Mouse (Mus musculus) liver, embryonic 14.5 days (tissue): ENCODE results near the gene Coch. TPM values are rescaled to one million over a fixed set of nuclear protein-coding genes. Genes with fewer than 3 reads are reported as not detected.
"Not testable (repeated sequence)": the region's sequence is repeated elsewhere in the genome, so short reads cannot be mapped to it uniquely, and the experiment has no call there.

Source experiments
- ATAC-seq: fragments of 200-750 bp; cut with Nextera tagmentation; 2 replicates; pipeline ENCODE4 v1.8.0; 2017; ENCODE audit warnings: moderate number of reproducible peaks, mild to moderate bottlenecking, moderate library complexity; ENCODE audit not compliant: insufficient read depth
- DNase-seq, 3 experiments: peaks; one replicate each; pipeline ENCODE4 v3.0.0-alpha.2; 2012 to 2013; ENCODE audit warnings: low read depth in 3 of 3, low spot score in 3 of 3
- H3K27ac ChIP-seq: fragments of 300-500 bp; sonication (generic); 2 replicates; pipeline ENCODE4 v1.5.1; 2014; ENCODE audit warnings: moderate library complexity, mild to moderate bottlenecking, control low read depth, inconsistent platforms
- H3K27me3 ChIP-seq: fragments of 300-500 bp; sonication (generic); 2 replicates; pipeline ENCODE4 v1.6.1; 2014; ENCODE audit warnings: mild to moderate bottlenecking, low read length, moderate library complexity; ENCODE audit not compliant: control insufficient read depth, insufficient read depth
- H3K36me3 ChIP-seq: fragments of 300-500 bp; sonication (generic); replicated peaks from 2 replicates; pipeline ENCODE4 v1.6.1; 2014; ENCODE audit warnings: low read depth; ENCODE audit not compliant: control insufficient read depth, insufficient read depth
- H3K4me1 ChIP-seq, 2 experiments: fragments of 200-500 bp in 1 of 2; fragments of 300-500 bp in 1 of 2; sonication (generic) in 1 of 2; replicated peaks; 2 replicates each; pipeline ENCODE4 v1.6.1; 2012 to 2014; ENCODE audit warnings: antibody characterized with exemption in 1 of 2, inconsistent platforms in 1 of 2, low read length in 1 of 2; ENCODE audit not compliant: control insufficient read depth in 2 of 2, insufficient read depth in 2 of 2
- H3K4me2 ChIP-seq: fragments of 300-500 bp; sonication (generic); 2 replicates; pipeline ENCODE4 v1.6.1; 2014; ENCODE audit warnings: low read depth, mild to moderate bottlenecking, control low read depth, moderate library complexity
- H3K4me3 ChIP-seq, 2 experiments: fragments of 200-500 bp in 1 of 2; fragments of 300-500 bp in 1 of 2; sonication (generic) in 1 of 2; 2 replicates each; pipeline ENCODE4 v1.5.1; 2012 to 2014; ENCODE audit warnings: low read depth in 2 of 2, low read length in 2 of 2, mild to moderate bottlenecking in 2 of 2, control low read depth in 1 of 2, inconsistent platforms in 1 of 2, moderate library complexity in 1 of 2; ENCODE audit not compliant: insufficient read depth in 1 of 2
- H3K9ac ChIP-seq: fragments of 300-500 bp; sonication (generic); replicated peaks from 2 replicates; pipeline ENCODE4 v1.6.1; 2014; ENCODE audit warnings: mild to moderate bottlenecking, control low read depth, moderate library complexity
- H3K9me3 ChIP-seq: fragments of 300-500 bp; sonication (generic); 2 replicates; pipeline ENCODE4 v1.6.1; 2016; ENCODE audit warnings: low read length, mixed read lengths; ENCODE audit not compliant: control insufficient read depth
- CTCF ChIP-seq: IDR thresholded peaks from 2 replicates; pipeline ENCODE4 v1.5.1; 2016; ENCODE audit warnings: antibody characterized with exemption, low read depth, control low read depth
- EP300 ChIP-seq: IDR thresholded peaks from 2 replicates; pipeline ENCODE4 v1.6.1; 2016; ENCODE audit warnings: antibody characterized with exemption, low read depth
- WGBS: fragments of 180-500 bp; shearing (Covaris S2); extraction: QIAGEN DNeasy Blood & Tissue Kit; methylation state at CpG from one replicate; pipeline ENCODE4 v1.1.7; 2014; ENCODE audit not compliant: insufficient replicate concordance; 5-methylcytosine and 5-hydroxymethylcytosine counted together
- polyA plus RNA-seq, 2 experiments: library from polyadenylated mRNA; depleted of rRNA in 1 of 2; stranded (reverse) in 1 of 2; unstranded in 1 of 2; fragments of >200 nt; fragmentation: Nextera tagmentation in 1 of 2; extraction: Ambion mirVana in 1 of 2; gene quantifications; 2 replicates each; pipeline versions ENCODE4 v1.2.1 to v1.2.3; 2012 to 2014

Coch gene
- polyA plus RNA-seq, 2 experiments, result 0.03 TPM; not detected in 1

GRCm38 (mm10) chr12:51569472-51569871, 23.7 kb upstream of the Coch start:
- Histone ChIP-seq H3K27me3 (no peaks in the 10 kb centered on the region), H3K4me1 (peaks cover 0 to 4% of the 10 kb centered on the region in 2 experiments; a peak in 1 of 4 replicates), H3K27ac (no peak overlapping the region), H3K4me2 (no peak overlapping the region), H3K9ac (no peak overlapping the region), H3K36me3 (no peaks in the 10 kb centered on the region), H3K4me3 (no peak overlapping the region), H3K9me3 (no peaks in the 10 kb centered on the region)
- ATAC-seq (no peak), DNase-seq (no peak)
- TF ChIP-seq EP300 (no peak), CTCF (no peak)
- 63% methylated on average over 8 of the region's 8 CpGs for WGBS

GRCm38 (mm10) chr12:51569944-51570343, 23.2 kb upstream of the Coch start:
- DNase-seq (no peak), ATAC-seq (no peak)
- H3K27ac ChIP-seq, result no peak overlapping the region
- H3K9ac ChIP-seq, result no peak overlapping the region
- H3K4me2 ChIP-seq, result no peak overlapping the region
- H3K27me3 ChIP-seq, result no peaks in the 10 kb centered on the region
- H3K4me3 ChIP-seq, result no peak overlapping the region
- WGBS, result 57% methylated on average over 7 of the region's 7 CpGs
- H3K36me3 ChIP-seq, result no peaks in the 10 kb centered on the region
- H3K9me3 ChIP-seq, result no peaks in the 10 kb centered on the region
- peaks cover 0 to 4% of the 10 kb centered on the region in 2 experiments; a peak in 1 of 4 replicates for H3K4me1 ChIP-seq
- TF ChIP-seq CTCF, result peak; percentile 45
- no peak for TF ChIP-seq EP300

- no peak for ATAC-seq
- no peak for TF ChIP-seq EP300
- no peak for TF ChIP-seq CTCF
- H3K4me3 ChIP-seq, result no peak overlapping the region
- H3K9ac ChIP-seq, result no peak overlapping the region
- H3K4me2 ChIP-seq, result no peak overlapping the region
- H3K4me1 ChIP-seq, result no peaks in the 10 kb centered on the region
- H3K27me3 ChIP-seq, result no peaks in the 10 kb centered on the region
- 41% methylated on average over 4 of the region's 4 CpGs for WGBS
- no peaks in the 10 kb centered on the region for H3K9me3 ChIP-seq
- H3K36me3 ChIP-seq, result no peaks in the 10 kb centered on the region
- DNase-seq, result no peak
- H3K27ac ChIP-seq, result no peak overlapping the region
These were observed 20.5 kb upstream of the Coch start for GRCm38 (mm10) chr12:51572651-51573050.

- ATAC-seq, H3K27me3 ChIP-seq, H3K36me3 ChIP-seq, DNase-seq, H3K9me3 ChIP-seq, H3K9ac ChIP-seq, H3K4me2 ChIP-seq, H3K4me3 ChIP-seq, H3K4me1 ChIP-seq, H3K27ac ChIP-seq: not testable (repeated sequence)
- 69% methylated on average over 2 of the region's 2 CpGs for WGBS
These were observed 15.3 kb upstream of the Coch start for GRCm38 (mm10) chr12:51577816-51578215.

- no peaks in the 10 kb centered on the region for H3K4me1 ChIP-seq
- no peak overlapping the region for H3K27ac ChIP-seq
- H3K9me3 ChIP-seq, result no peaks in the 10 kb centered on the region
- H3K4me3 ChIP-seq, result no peak overlapping the region
- no peak overlapping the region for H3K9ac ChIP-seq
- no peak for TF ChIP-seq EP300
- DNase-seq (no peak), ATAC-seq (no peak)
- H3K4me2 ChIP-seq, result no peak overlapping the region
- WGBS, result 60% methylated on average over 5 of the region's 5 CpGs
- H3K27me3 ChIP-seq, result peaks cover 30% of the 10 kb centered on the region
- no peaks in the 10 kb centered on the region for H3K36me3 ChIP-seq
These were observed 3.9 kb upstream of the Coch start for GRCm38 (mm10) chr12:51589263-51589662.

GRCm38 (mm10) chr12:51591921-51592320, 1.2 kb upstream of the Coch start:
- ATAC-seq, result no peak
- WGBS, result 37% methylated on average over 8 of the region's 8 CpGs

More at GRCm38 (mm10) chr12:51591921-51592320, 1.2 kb upstream of the Coch start:
- H3K9me3 ChIP-seq, result no peaks in the 10 kb centered on the region
- TF ChIP-seq CTCF, result no peak
- TF ChIP-seq EP300, result no peak
- H3K27me3 ChIP-seq, result peaks cover 48% of the 10 kb centered on the region
- H3K4me2 ChIP-seq, result no peak overlapping the region
- H3K36me3 ChIP-seq, result no peaks in the 10 kb centered on the region
- no peak overlapping the region for H3K9ac ChIP-seq
- no peak overlapping the region for H3K4me3 ChIP-seq
- no peaks in the 10 kb centered on the region for H3K4me1 ChIP-seq
- DNase-seq, result no peak
- no peak overlapping the region for H3K27ac ChIP-seq
